Mouse (Mus musculus): ENCODE measurements around the gene Cnksr2. TPM values are rescaled to one million over a fixed set of nuclear protein-coding genes. Genes with fewer than 3 reads are reported as not detected.

The Cnksr2 gene
- polyA plus RNA-seq, 1 experiment from 2014 or later: not detected

DNA sequence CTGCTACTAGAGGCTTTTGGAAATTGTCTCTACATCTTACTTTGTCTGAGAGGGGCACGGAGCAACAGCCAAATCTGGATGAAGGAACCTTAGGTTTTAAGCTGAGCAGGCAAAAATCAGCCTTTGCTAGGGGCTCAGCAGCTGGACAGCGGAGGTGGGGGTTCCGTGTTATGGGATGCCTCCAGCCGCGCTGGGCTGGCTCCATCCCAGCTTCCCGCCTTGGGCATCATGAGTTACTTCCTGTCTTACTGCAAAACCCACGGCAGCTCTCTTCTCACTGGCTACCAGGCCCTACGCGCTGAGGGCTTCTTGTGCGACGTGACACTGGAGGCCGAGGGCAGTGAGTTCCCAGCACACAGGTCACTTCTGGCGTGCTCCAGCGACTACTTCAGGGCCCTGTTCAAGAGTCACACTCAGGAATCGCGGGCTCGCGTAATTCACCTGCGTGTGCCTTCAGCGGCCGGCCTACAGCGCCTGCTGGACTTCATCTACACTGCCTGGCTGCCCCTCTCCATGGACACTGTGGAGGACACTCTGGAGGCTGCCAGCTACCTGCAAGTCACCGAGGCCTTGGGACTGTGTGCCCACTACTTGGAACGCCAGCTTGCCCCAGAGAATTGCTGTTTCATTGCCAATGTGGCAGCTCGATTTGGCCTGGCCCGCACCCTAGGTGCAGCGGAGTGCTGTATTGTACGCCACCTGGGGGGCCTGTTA is 224.7 kb downstream of the Cnksr2 start, which contains the start of gene Klhl34:
Gene Klhl34, plus strand, starts transcription at position 229 of the 714 bp plus-strand sequence.
- DNase-seq (ENCODE audit: low read depth, low spot score) (no peak), ATAC-seq (no peak)
- peaks cover 28% of the 10 kb centered on the region for H3K27me3 ChIP-seq
- no peak for TF ChIP-seq CTCF (IDR thresholded peaks at IDR 0.05)
- POLR2A ChIA-PET: no interaction called here
- CTCF ChIA-PET: interaction anchor here (1.0 kb wide), 1 partner anchor 15 kb away, joined by 3 read pairs; no protein-coding TSS in a partner anchor
- in situ Hi-C loops (cut with MboI; ENCODE audit: low pct_unique_long_range_greater_than_20kb): no loop called here

DNA sequence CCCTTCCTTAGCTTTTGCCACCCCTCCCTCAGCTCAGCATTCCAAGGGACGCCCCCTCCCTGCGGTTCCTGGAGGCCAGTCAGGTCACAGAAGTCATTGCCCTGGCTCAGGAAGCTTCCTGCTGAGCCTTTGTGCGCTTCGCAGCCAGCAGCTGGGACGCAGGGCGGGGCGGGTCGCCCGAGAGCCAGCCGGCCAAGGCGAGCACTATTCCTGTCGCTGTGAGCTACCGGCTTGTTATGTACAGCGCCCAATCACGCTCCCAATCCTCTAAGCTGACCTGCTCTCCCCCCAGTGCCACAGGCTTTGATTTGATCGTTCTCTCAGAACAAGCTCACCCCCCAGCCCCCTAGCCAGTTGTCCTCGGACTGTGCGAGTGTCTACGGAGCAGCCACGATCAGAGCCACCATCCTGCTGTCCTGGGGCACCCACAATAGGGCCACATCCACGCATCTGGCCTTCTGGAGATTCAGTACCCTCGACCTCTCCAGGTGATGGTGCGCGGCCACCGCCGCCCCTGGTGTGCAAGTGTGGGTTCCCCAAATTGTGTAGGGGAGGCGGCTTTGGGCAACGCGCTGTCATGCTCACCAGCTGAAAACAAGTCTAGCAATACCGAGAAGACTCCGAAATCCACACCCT is 225.4 kb downstream of the Cnksr2 start:
- ChIA-PET CTCF (interaction anchor here (1.0 kb wide), 1 partner anchor 16 kb away, joined by 3 read pairs; no protein-coding TSS in a partner anchor), POLR2A (no interaction called here)
- peaks cover 23% of the 10 kb centered on the region for H3K27me3 ChIP-seq
- in situ Hi-C loops (cut with MboI; ENCODE audit: low pct_unique_long_range_greater_than_20kb): no loop called here
- no peak for DNase-seq (ENCODE audit: low read depth, low spot score)
- no peak for TF ChIP-seq CTCF (IDR thresholded peaks at IDR 0.05)
- no peak for ATAC-seq

DNA sequence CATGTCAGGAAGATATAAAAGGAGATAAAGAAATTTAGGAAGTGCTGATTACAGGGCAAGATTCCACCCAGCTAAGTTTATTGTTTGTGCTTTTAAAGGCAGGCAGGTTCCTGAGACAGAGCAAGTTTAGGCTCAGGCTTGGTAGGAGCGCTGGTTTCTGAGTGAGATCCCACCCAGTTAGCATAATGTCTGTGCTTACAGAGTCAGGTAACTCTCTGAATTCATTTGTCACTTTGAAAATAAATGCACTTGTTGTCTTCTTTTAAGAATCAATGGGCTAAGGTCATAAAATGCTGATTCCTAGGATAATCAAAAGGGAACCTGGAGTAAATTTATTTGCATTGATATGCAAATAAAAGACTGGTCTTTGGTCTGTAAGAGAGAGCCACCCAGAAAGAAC is 233.4 kb downstream of the Cnksr2 start:
- no peak for DNase-seq (ENCODE audit: low read depth, low spot score)
- TF ChIP-seq CTCF (IDR thresholded peaks at IDR 0.05): no peak
- no peak for ATAC-seq
- in situ Hi-C loops (cut with MboI; ENCODE audit: low pct_unique_long_range_greater_than_20kb): no loop called here
- ChIA-PET POLR2A (no interaction called here), CTCF (interaction anchor here (0.7 kb wide), 1 partner anchor 1651 kb away, joined by 3 read pairs; no protein-coding TSS in a partner anchor)
- H3K27me3 ChIP-seq: peaks cover 10% of the 10 kb centered on the region

DNA sequence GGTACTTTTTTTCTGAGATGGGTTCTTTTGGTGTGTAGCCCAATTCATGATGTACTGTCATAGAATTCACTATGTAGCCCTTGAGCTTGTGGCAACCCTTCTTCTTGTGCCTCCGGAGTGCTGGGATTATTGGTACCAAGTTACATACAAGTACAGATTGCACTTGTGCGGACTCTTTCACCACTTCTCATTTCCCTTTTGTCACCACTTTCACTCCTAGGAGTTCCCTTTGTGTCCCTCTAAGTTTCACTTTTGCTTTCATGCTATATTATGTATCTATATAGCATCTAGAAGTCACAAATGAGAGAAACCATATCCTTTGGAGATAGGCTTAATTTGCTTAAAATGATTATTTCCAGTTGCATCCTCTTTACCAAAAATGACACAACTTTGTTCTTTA is 241.4 kb downstream of the Cnksr2 start:
- in situ Hi-C loops (cut with MboI; ENCODE audit: low pct_unique_long_range_greater_than_20kb): no loop called here
- ChIA-PET CTCF (no interaction called here), POLR2A (no interaction called here)
- H3K27me3 ChIP-seq: peaks cover 3% of the 10 kb centered on the region
- no peak for TF ChIP-seq CTCF (IDR thresholded peaks at IDR 0.05)
- ATAC-seq (no peak), DNase-seq (ENCODE audit: low read depth, low spot score) (no peak)

Other genes starting within 250 kb of the Cnksr2 start
- not detected for gene Klhl34, start 224.9 kb downstream of the Cnksr2 start, polyA plus RNA-seq (2021)